Mouse (Mus musculus) kidney, embryonic 16.5 days (tissue): ENCODE data around the gene Mgat4c. TPM values are rescaled to one million over a fixed set of nuclear protein-coding genes. Genes with fewer than 3 reads are reported as not detected.

Experiments used
- ATAC-seq: fragments of 200-750 bp; cut with Nextera tagmentation; 2 replicates; pipeline ENCODE4 v1.8.0; 2017; ENCODE audit warnings: moderate TSS enrichment; ENCODE audit not compliant: low FRiP score, low TSS enrichment
- H3K27ac ChIP-seq: fragments of 300-500 bp; sonication (generic); 2 replicates; pipeline ENCODE4 v1.5.1; 2014; ENCODE audit warnings: low read length
- H3K27me3 ChIP-seq: fragments of 300-500 bp; sonication (generic); 2 replicates; pipeline ENCODE4 v1.6.1; 2014; ENCODE audit warnings: low read length, control low read depth, mixed read lengths; ENCODE audit not compliant: insufficient read depth
- H3K36me3 ChIP-seq: fragments of 300-500 bp; sonication (generic); 2 replicates; pipeline ENCODE4 v1.6.1; 2014; ENCODE audit warnings: low read length, control low read depth, mixed read lengths; ENCODE audit not compliant: insufficient read depth
- H3K4me1 ChIP-seq: fragments of 300-500 bp; sonication (generic); 2 replicates; pipeline ENCODE4 v1.6.1; 2014; ENCODE audit warnings: low read length, control low read depth, mixed read lengths; ENCODE audit not compliant: insufficient read depth
- H3K4me2 ChIP-seq: fragments of 300-500 bp; sonication (generic); replicated peaks from 2 replicates; pipeline ENCODE4 v1.6.1; 2014; ENCODE audit warnings: low read depth, low read length
- H3K4me3 ChIP-seq: fragments of 300-500 bp; sonication (generic); 2 replicates; pipeline ENCODE4 v1.5.1; 2014; ENCODE audit warnings: mild to moderate bottlenecking, low read length
- H3K9ac ChIP-seq: fragments of 300-500 bp; sonication (generic); replicated peaks from 2 replicates; pipeline ENCODE4 v1.6.1; 2014; ENCODE audit warnings: low read length
- H3K9me3 ChIP-seq: fragments of 300-500 bp; sonication (generic); 2 replicates; pipeline ENCODE4 v1.6.1; 2016; ENCODE audit warnings: low read length, control low read depth
- WGBS: fragments of 180-500 bp; shearing (Covaris S2); extraction: QIAGEN DNeasy Blood & Tissue Kit; methylation state at CpG from one replicate; pipeline ENCODE4 v1.1.7; 2014; 5-methylcytosine and 5-hydroxymethylcytosine counted together
- polyA plus RNA-seq: library from polyadenylated mRNA; unstranded; fragments of >200 nt; fragmentation: Nextera tagmentation; extraction: Ambion mirVana; gene quantifications from 2 replicates; pipeline ENCODE4 v1.2.1, GENCODE M21; 2015

Mgat4c gene
- 1.8 and 1.9 TPM in 2 replicates for polyA plus RNA-seq

- 62% methylated on average over 6 of the region's 6 CpGs for WGBS
- H3K4me3 ChIP-seq = no peak within 1 kb of the TSS
- no peaks in the 10 kb centered on the region for H3K9me3 ChIP-seq
- ATAC-seq = no peak
- H3K27me3 ChIP-seq = no peaks in the 10 kb centered on the region
- H3K4me2 ChIP-seq = no peak within 1 kb of the TSS
- H3K9ac ChIP-seq = no peak within 1 kb of the TSS
- H3K27ac ChIP-seq = no peak within 1 kb of the TSS
- H3K36me3 ChIP-seq = no peaks in the 10 kb centered on the region
- H3K4me1 ChIP-seq = no peaks in the 10 kb centered on the region
Measured at GRCm38 (mm10) chr10:101681437-101681912, at the start of gene Mgat4c. Gene Mgat4c (plus strand): TSS chr10:101681487.

- Histone ChIP-seq H3K4me2 (no peak overlapping the region), H3K27me3 (no peaks in the 10 kb centered on the region), H3K9ac (no peak overlapping the region), H3K9me3 (no peaks in the 10 kb centered on the region), H3K4me3 (no peak overlapping the region), H3K27ac (no peak overlapping the region), H3K4me1 (no peaks in the 10 kb centered on the region), H3K36me3 (no peaks in the 10 kb centered on the region)
- ATAC-seq = no peak
- 88% methylated on average over 6 of the region's 6 CpGs for WGBS
Measured at GRCm38 (mm10) chr10:101635266-101635665, 46.0 kb upstream of the Mgat4c start.

GRCm38 (mm10) chr10:101641048-101641447 is 40.2 kb upstream of the Mgat4c start:
- Histone ChIP-seq H3K4me1 (no peaks in the 10 kb centered on the region), H3K27ac (no peak overlapping the region), H3K36me3 (no peaks in the 10 kb centered on the region), H3K27me3 (no peaks in the 10 kb centered on the region), H3K4me2 (no peak overlapping the region), H3K9ac (no peak overlapping the region), H3K4me3 (no peak overlapping the region), H3K9me3 (no peaks in the 10 kb centered on the region)
- ATAC-seq = no peak
- 75% methylated on average over 2 of the region's 2 CpGs for WGBS

GRCm38 (mm10) chr10:101681914-101682313 is 627 bp downstream of the Mgat4c start:
- H3K27me3 ChIP-seq = no peaks in the 10 kb centered on the region
- H3K36me3 ChIP-seq = no peaks in the 10 kb centered on the region
- no peak overlapping the region for H3K27ac ChIP-seq
- no peak for ATAC-seq
- no peak overlapping the region for H3K4me2 ChIP-seq
- no peaks in the 10 kb centered on the region for H3K4me1 ChIP-seq
- no peaks in the 10 kb centered on the region for H3K9me3 ChIP-seq
- H3K9ac ChIP-seq = no peak overlapping the region
- 74% methylated on average over 5 of the region's 5 CpGs for WGBS
- no peak overlapping the region for H3K4me3 ChIP-seq

- no peaks in the 10 kb centered on the region for H3K27me3 ChIP-seq
- no peak overlapping the region for H3K27ac ChIP-seq
- no peak overlapping the region for H3K4me2 ChIP-seq
- no peak overlapping the region for H3K4me3 ChIP-seq
- no peak overlapping the region for H3K9ac ChIP-seq
- H3K9me3 ChIP-seq = no peaks in the 10 kb centered on the region
- no peaks in the 10 kb centered on the region for H3K4me1 ChIP-seq
- no peak for ATAC-seq
- no peaks in the 10 kb centered on the region for H3K36me3 ChIP-seq
- 83% methylated on average over 3 of the region's 3 CpGs for WGBS
Measured at GRCm38 (mm10) chr10:101761828-101762227, 80.5 kb downstream of the Mgat4c start.

- no peak overlapping the region for H3K27ac ChIP-seq
- no peak overlapping the region for H3K9ac ChIP-seq
- no peak for ATAC-seq
- H3K27me3 ChIP-seq = no peaks in the 10 kb centered on the region
- no peaks in the 10 kb centered on the region for H3K36me3 ChIP-seq
- no peaks in the 10 kb centered on the region for H3K4me1 ChIP-seq
- no peak overlapping the region for H3K4me3 ChIP-seq
- no peak overlapping the region for H3K4me2 ChIP-seq
- H3K9me3 ChIP-seq = no peaks in the 10 kb centered on the region
- 91% methylated on average over 1 of the region's 1 CpGs for WGBS
Measured at GRCm38 (mm10) chr10:101770688-101771087, 89.4 kb downstream of the Mgat4c start.

GRCm38 (mm10) chr10:101771157-101771556 is 89.9 kb downstream of the Mgat4c start:
- no peak for ATAC-seq
- Histone ChIP-seq H3K9me3 (no peaks in the 10 kb centered on the region), H3K36me3 (no peaks in the 10 kb centered on the region), H3K27me3 (no peaks in the 10 kb centered on the region), H3K27ac (no peak overlapping the region), H3K9ac (no peak overlapping the region), H3K4me1 (no peaks in the 10 kb centered on the region), H3K4me3 (no peak overlapping the region), H3K4me2 (no peak overlapping the region)
- 79% methylated on average over 4 of the region's 4 CpGs for WGBS

- Histone ChIP-seq H3K27me3 (no peaks in the 10 kb centered on the region), H3K27ac (no peak overlapping the region), H3K4me1 (no peaks in the 10 kb centered on the region), H3K9ac (no peak overlapping the region), H3K36me3 (no peaks in the 10 kb centered on the region), H3K9me3 (no peaks in the 10 kb centered on the region), H3K4me2 (no peak overlapping the region), H3K4me3 (no peak overlapping the region)
- no peak for ATAC-seq
- 50% methylated on average over 3 of the region's 3 CpGs for WGBS
Measured at GRCm38 (mm10) chr10:101783161-101783744, 102.0 kb downstream of the Mgat4c start.

- Histone ChIP-seq H3K9ac (no peak overlapping the region), H3K4me2 (no peak overlapping the region), H3K9me3 (no peaks in the 10 kb centered on the region), H3K4me3 (no peak overlapping the region), H3K36me3 (no peaks in the 10 kb centered on the region), H3K27ac (no peak overlapping the region; the same call in 1 of the 2 replicates), H3K4me1 (no peaks in the 10 kb centered on the region), H3K27me3 (no peaks in the 10 kb centered on the region)
- no peak for ATAC-seq
- WGBS = 85% methylated on average over 1 of the region's 1 CpGs
Measured at GRCm38 (mm10) chr10:101795507-101795906, 114.2 kb downstream of the Mgat4c start.

- peak; percentile 91 for ATAC-seq
- H3K9ac ChIP-seq = no peak overlapping the region
- no peak overlapping the region for H3K4me3 ChIP-seq
- no peak overlapping the region for H3K4me2 ChIP-seq
- 34% methylated on average over 2 of the region's 2 CpGs for WGBS
- H3K9me3 ChIP-seq = no peaks in the 10 kb centered on the region
- no peaks in the 10 kb centered on the region for H3K27me3 ChIP-seq
- no peak overlapping the region for H3K27ac ChIP-seq
- H3K4me1 ChIP-seq = no peaks in the 10 kb centered on the region
- H3K36me3 ChIP-seq = no peaks in the 10 kb centered on the region
Measured at GRCm38 (mm10) chr10:101798831-101799474, 117.7 kb downstream of the Mgat4c start.
